Mouse (Mus musculus): ENCODE results near the gene Camkk2. TPM values are rescaled to one million over a fixed set of nuclear protein-coding genes. Genes with fewer than 3 reads are reported as not detected.

The Camkk2 gene
- polyA plus RNA-seq, 1 experiment from 2014 or later, result 28.8 TPM

DNA sequence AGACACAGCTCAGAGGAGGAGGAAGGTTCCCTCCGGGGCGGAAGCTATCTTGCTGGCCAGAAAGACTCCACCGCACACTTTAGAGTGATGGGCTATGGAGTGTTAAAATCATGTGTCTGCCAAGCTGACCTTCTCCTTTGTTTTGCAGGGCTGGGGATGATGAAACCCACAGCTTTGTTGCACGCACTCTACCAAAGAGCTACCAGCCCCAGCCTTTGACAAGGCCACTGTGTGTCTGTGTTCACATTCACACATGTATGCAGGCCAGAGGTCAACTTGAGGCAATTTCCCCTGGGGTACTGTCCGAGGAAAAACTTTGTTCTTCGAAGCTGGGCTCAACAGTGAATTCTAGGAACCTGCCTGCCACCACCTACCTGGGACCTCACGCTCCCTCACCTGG, 43.4 kb downstream of the Camkk2 start:
- Histone ChIP-seq H3K27me3 (ENCODE audit: control insufficient read depth, insufficient read depth, low read length) (no peaks in the 10 kb centered on the region), H3K27ac (ENCODE audit: low read depth, low read length) (no peak overlapping the region), H3K9me3 (ENCODE audit: control insufficient read depth, low read length) (no peaks in the 10 kb centered on the region), H3K4me2 (replicated peaks; ENCODE audit: low read depth, low read length) (no peak overlapping the region), H3K4me3 (ENCODE audit: low read depth, low read length) (no peak overlapping the region), H3K4me1 (replicated peaks; ENCODE audit: control insufficient read depth, insufficient read depth, low read length) (no peaks in the 10 kb centered on the region), H3K36me3 (ENCODE audit: control insufficient read depth, insufficient read depth, low read length) (no peaks in the 10 kb centered on the region), H3K9ac (ENCODE audit: low read depth, low read length) (no peak overlapping the region)
- WGBS, result 80% methylated on average over 7 of the region's 7 CpGs
- ATAC-seq (ENCODE audit: low FRiP score) (no peak), DNase-seq (ENCODE audit: low spot score) (no peak)

DNA sequence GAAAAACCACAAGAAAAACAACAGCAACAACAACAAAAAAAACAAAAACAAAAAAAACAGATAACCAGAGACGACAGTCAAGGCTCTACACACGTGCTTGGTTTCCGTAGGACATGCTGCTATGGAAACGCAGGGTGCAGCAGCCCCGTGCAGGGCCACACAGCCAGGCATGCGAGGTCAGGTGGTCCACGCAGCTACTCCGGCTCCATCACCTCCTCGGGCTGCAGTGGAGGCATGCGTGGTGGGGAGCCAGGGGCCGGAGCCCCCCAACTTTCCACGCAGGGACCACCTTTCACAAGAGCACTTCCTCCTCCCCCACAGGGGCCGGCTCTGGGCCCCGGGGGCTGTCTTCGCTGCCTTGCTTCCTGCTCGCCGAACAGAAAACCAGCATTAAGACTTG, 45.3 kb downstream of the Camkk2 start:
- H3K4me1 ChIP-seq (replicated peaks; ENCODE audit: control insufficient read depth, insufficient read depth, low read length), result no peaks in the 10 kb centered on the region
- DNase-seq (ENCODE audit: low spot score) (no peak), ATAC-seq (ENCODE audit: low FRiP score) (no peak)
- H3K9ac ChIP-seq (ENCODE audit: low read depth, low read length), result no peak overlapping the region
- H3K27ac ChIP-seq (ENCODE audit: low read depth, low read length), result no peak overlapping the region
- H3K36me3 ChIP-seq (ENCODE audit: control insufficient read depth, insufficient read depth, low read length), result no peaks in the 10 kb centered on the region
- no peaks in the 10 kb centered on the region for H3K27me3 ChIP-seq (ENCODE audit: control insufficient read depth, insufficient read depth, low read length)
- H3K4me3 ChIP-seq (ENCODE audit: low read depth, low read length), result no peak overlapping the region
- no peak overlapping the region for H3K4me2 ChIP-seq (replicated peaks; ENCODE audit: low read depth, low read length)
- H3K9me3 ChIP-seq (ENCODE audit: control insufficient read depth, low read length), result no peaks in the 10 kb centered on the region
- 67% methylated on average over 16 of the region's 17 CpGs for WGBS

DNA sequence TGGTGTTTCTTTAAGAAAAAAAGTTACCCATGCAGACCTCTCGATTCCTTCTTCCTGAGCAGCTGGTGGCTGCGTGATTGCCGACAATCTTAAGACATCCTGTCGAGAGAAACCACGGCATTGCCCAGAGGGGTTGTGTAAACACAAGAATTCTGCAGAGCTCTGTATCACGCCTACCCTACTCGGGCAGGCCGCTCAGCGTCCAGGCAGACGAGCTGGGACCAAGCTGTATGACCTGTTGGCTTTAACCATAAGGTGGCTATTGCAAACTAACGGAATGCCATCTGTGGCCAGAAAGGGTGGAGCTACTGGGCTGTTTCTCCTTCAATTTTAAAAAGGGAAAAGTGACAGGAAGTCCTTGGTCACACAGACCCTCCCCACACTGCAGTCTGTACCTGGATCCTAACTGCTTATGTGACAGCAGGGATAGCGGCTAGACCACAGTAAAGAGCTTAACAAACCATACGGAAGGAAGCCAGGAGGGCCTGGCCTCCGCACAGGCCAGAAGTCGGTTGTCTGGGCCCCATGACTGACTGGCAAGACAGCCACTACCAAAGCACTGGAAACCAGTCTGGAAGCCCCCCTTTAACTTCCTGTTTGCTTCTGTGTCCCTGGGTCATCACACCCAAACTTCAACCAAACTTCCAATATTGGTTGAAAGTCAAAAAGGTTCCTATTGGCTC, 47.1 kb downstream of the Camkk2 start:
- WGBS, result 66% methylated on average over 15 of the region's 15 CpGs
- no peak overlapping the region for H3K4me3 ChIP-seq (ENCODE audit: low read depth, low read length)
- H3K4me1 ChIP-seq (replicated peaks; ENCODE audit: control insufficient read depth, insufficient read depth, low read length), result no peaks in the 10 kb centered on the region
- ATAC-seq (ENCODE audit: low FRiP score), result no peak
- no peaks in the 10 kb centered on the region for H3K27me3 ChIP-seq (ENCODE audit: control insufficient read depth, insufficient read depth, low read length)
- no peak overlapping the region for H3K9ac ChIP-seq (ENCODE audit: low read depth, low read length)
- no peaks in the 10 kb centered on the region for H3K9me3 ChIP-seq (ENCODE audit: control insufficient read depth, low read length)
- peak; percentile 20 for DNase-seq (ENCODE audit: low spot score)
- H3K4me2 ChIP-seq (replicated peaks; ENCODE audit: low read depth, low read length), result no peak overlapping the region
- H3K36me3 ChIP-seq (ENCODE audit: control insufficient read depth, insufficient read depth, low read length), result no peaks in the 10 kb centered on the region
- no peak overlapping the region for H3K27ac ChIP-seq (ENCODE audit: low read depth, low read length)

DNA sequence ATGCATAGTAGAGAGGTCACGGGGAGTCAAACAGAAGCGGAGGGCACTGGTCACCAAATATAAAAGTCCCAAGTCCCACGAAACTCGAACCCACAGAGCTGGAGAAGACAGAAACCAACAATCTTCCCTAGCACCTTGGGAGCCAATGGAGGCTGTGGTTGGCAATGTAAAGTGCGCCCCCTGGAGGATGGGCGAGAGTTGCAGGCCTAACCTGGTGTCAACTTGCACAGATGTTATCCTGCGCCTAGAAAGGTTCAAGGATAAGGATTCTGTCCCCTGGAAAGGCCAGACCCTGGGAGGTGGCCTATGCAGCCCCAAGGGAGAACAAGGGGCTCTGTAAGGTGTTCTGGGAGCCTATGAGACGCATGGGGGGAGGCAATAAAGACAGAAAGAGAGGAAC, 47.9 kb downstream of the Camkk2 start:
- H3K4me3 ChIP-seq (ENCODE audit: low read depth, low read length), result no peak overlapping the region
- ATAC-seq (ENCODE audit: low FRiP score) (no peak), DNase-seq (ENCODE audit: low spot score) (peak; percentile 68)
- no peak overlapping the region for H3K4me2 ChIP-seq (replicated peaks; ENCODE audit: low read depth, low read length)
- H3K36me3 ChIP-seq (ENCODE audit: control insufficient read depth, insufficient read depth, low read length), result no peaks in the 10 kb centered on the region
- no peak overlapping the region for H3K9ac ChIP-seq (ENCODE audit: low read depth, low read length)
- no peaks in the 10 kb centered on the region for H3K4me1 ChIP-seq (replicated peaks; ENCODE audit: control insufficient read depth, insufficient read depth, low read length)
- H3K9me3 ChIP-seq (ENCODE audit: control insufficient read depth, low read length), result no peaks in the 10 kb centered on the region
- H3K27ac ChIP-seq (ENCODE audit: low read depth, low read length), result no peak overlapping the region
- 71% methylated on average over 8 of the region's 8 CpGs for WGBS
- no peaks in the 10 kb centered on the region for H3K27me3 ChIP-seq (ENCODE audit: control insufficient read depth, insufficient read depth, low read length)

DNA sequence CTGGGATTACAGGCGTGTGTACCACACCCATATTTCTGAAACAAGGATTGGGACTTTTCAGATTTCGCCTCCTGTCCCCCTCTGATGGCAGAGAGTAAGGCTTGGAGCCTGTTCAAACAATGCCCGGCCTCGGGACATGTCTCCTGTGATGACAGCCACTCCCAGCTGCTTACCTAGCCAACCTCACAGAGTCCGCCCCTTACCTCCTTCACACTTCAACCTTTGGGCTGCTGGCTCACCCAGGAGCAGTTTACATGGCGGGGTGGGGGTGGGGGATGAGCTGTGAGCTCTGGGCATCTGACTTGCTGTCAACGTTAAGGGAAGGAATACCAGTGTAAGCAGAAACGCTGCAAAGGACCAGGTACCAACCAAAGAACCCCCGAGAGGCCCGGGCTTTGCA, 48.4 kb downstream of the Camkk2 start:
- no peak overlapping the region for H3K9ac ChIP-seq (ENCODE audit: low read depth, low read length)
- WGBS, result 91% methylated on average over 10 of the region's 10 CpGs
- no peaks in the 10 kb centered on the region for H3K9me3 ChIP-seq (ENCODE audit: control insufficient read depth, low read length)
- no peak overlapping the region for H3K4me3 ChIP-seq (ENCODE audit: low read depth, low read length)
- no peaks in the 10 kb centered on the region for H3K27me3 ChIP-seq (ENCODE audit: control insufficient read depth, insufficient read depth, low read length)
- ATAC-seq (ENCODE audit: low FRiP score), result no peak
- no peak overlapping the region for H3K4me2 ChIP-seq (replicated peaks; ENCODE audit: low read depth, low read length)
- no peaks in the 10 kb centered on the region for H3K36me3 ChIP-seq (ENCODE audit: control insufficient read depth, insufficient read depth, low read length)
- H3K4me1 ChIP-seq (replicated peaks; ENCODE audit: control insufficient read depth, insufficient read depth, low read length), result no peaks in the 10 kb centered on the region
- H3K27ac ChIP-seq (ENCODE audit: low read depth, low read length), result no peak overlapping the region
- DNase-seq (ENCODE audit: low spot score), result no peak

DNA sequence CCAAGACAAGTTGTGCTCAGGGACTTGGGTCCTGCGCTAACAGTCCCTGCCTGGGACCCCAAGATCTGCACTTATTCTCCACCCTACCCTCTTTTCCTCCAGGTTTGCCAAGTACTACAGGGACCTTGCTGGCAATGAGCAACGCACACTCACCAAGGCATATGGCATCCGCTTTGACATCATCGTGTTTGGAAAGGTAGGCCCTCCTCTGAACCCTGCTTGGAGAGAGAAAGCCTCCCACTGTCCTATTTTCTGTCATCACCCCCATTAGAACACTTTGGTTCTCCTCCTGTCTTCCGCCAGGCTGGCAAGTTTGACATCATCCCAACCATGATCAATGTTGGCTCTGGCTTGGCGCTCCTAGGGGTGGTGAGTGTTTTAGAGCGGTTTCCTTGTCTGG, 52.1 kb downstream of the Camkk2 start:
- H3K27me3 ChIP-seq (ENCODE audit: control insufficient read depth, insufficient read depth, low read length), result no peaks in the 10 kb centered on the region
- no peaks in the 10 kb centered on the region for H3K36me3 ChIP-seq (ENCODE audit: control insufficient read depth, insufficient read depth, low read length)
- WGBS, result 93% methylated on average over 7 of the region's 7 CpGs
- H3K4me3 ChIP-seq (ENCODE audit: low read depth, low read length), result no peak overlapping the region
- H3K27ac ChIP-seq (ENCODE audit: low read depth, low read length), result no peak overlapping the region
- H3K9me3 ChIP-seq (ENCODE audit: control insufficient read depth, low read length), result no peaks in the 10 kb centered on the region
- no peak overlapping the region for H3K4me2 ChIP-seq (replicated peaks; ENCODE audit: low read depth, low read length)
- no peak for DNase-seq (ENCODE audit: low spot score)
- H3K4me1 ChIP-seq (replicated peaks; ENCODE audit: control insufficient read depth, insufficient read depth, low read length), result no peaks in the 10 kb centered on the region
- H3K9ac ChIP-seq (ENCODE audit: low read depth, low read length), result no peak overlapping the region
- no peak for ATAC-seq (ENCODE audit: low FRiP score)

DNA sequence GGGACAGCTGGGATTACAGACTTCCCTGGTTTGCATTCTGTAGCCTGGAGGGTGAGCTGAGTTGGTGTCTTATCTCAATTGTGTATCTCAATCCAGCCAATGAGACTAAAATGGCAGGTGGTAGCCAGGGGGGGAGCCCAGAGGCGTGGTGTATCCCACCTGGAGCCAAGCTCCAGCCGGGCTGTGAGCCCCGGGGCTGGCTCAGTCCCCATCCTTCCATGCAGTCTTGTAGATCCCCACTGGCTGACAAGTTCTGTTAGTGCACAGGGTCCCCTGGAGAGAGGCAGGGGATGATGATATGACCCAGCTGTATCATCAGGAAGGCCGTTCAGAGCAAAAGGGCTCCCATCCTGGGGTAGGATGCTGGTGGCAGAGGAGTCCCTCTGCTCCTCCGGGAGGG, 52.6 kb downstream of the Camkk2 start:
- H3K4me2 ChIP-seq (replicated peaks; ENCODE audit: low read depth, low read length), result no peak overlapping the region
- WGBS, result 80% methylated on average over 5 of the region's 5 CpGs
- H3K9me3 ChIP-seq (ENCODE audit: control insufficient read depth, low read length), result no peaks in the 10 kb centered on the region
- H3K4me1 ChIP-seq (replicated peaks; ENCODE audit: control insufficient read depth, insufficient read depth, low read length), result no peaks in the 10 kb centered on the region
- H3K27ac ChIP-seq (ENCODE audit: low read depth, low read length), result no peak overlapping the region
- H3K9ac ChIP-seq (ENCODE audit: low read depth, low read length), result no peak overlapping the region
- H3K4me3 ChIP-seq (ENCODE audit: low read depth, low read length), result no peak overlapping the region
- DNase-seq (ENCODE audit: low spot score) (no peak), ATAC-seq (ENCODE audit: low FRiP score) (no peak)
- no peaks in the 10 kb centered on the region for H3K27me3 ChIP-seq (ENCODE audit: control insufficient read depth, insufficient read depth, low read length)
- H3K36me3 ChIP-seq (ENCODE audit: control insufficient read depth, insufficient read depth, low read length), result no peaks in the 10 kb centered on the region

DNA sequence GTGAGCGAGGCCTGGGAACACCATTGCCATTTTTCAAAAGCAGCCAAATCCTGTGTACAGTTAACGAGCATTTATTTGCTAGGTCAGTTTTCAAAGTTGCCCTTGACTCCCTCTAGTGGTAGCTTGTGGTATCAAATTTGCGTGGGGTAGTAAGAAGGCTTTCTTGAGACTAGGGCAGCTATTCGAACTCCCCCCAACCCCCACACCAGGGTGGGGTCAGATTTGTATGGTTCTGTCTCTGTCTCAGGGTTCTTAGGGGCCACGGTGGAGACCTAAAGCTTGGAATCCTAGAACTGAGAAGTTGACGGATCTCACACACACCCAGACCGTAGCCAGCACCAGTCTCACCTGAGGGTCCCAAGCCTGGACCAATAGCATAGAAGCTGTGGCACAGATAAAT, 53.1 kb downstream of the Camkk2 start:
- Histone ChIP-seq H3K9me3 (ENCODE audit: control insufficient read depth, low read length) (no peaks in the 10 kb centered on the region), H3K27me3 (ENCODE audit: control insufficient read depth, insufficient read depth, low read length) (no peaks in the 10 kb centered on the region), H3K9ac (ENCODE audit: low read depth, low read length) (no peak overlapping the region), H3K36me3 (ENCODE audit: control insufficient read depth, insufficient read depth, low read length) (no peaks in the 10 kb centered on the region), H3K4me1 (replicated peaks; ENCODE audit: control insufficient read depth, insufficient read depth, low read length) (no peaks in the 10 kb centered on the region), H3K4me2 (replicated peaks; ENCODE audit: low read depth, low read length) (no peak overlapping the region), H3K4me3 (ENCODE audit: low read depth, low read length) (no peak overlapping the region), H3K27ac (ENCODE audit: low read depth, low read length) (no peak overlapping the region)
- DNase-seq (ENCODE audit: low spot score) (peak; percentile 89), ATAC-seq (ENCODE audit: low FRiP score) (0 out of 2 replicates have a peak, but pooled peaks have one; percentile 30)
- 22% methylated on average over 7 of the region's 7 CpGs for WGBS

DNA sequence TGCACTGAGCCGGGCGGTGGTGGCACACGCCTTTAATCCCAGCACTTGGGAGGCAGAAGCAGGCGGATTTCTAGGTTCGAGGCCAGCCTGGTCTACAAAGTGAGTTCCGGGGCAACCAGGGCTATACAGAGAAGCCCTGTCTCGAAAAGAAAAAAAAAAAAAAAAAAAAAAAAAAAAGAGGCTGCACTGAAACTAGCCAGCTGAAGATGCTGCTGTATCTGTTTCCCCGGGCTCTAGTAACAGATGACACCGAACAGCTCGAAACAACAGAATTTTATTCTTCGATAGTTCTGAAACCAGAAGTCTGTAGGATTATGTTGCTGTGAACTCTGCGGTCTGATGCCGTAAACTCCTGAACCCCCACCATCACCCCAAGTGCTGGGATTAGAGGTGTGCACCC, 53.8 kb downstream of the Camkk2 start:
- 93% methylated on average over 13 of the region's 13 CpGs for WGBS
- ATAC-seq (ENCODE audit: low FRiP score) (no peak), DNase-seq (ENCODE audit: low spot score) (no peak)
- Histone ChIP-seq H3K9me3 (ENCODE audit: control insufficient read depth, low read length) (no peaks in the 10 kb centered on the region), H3K27me3 (ENCODE audit: control insufficient read depth, insufficient read depth, low read length) (no peaks in the 10 kb centered on the region), H3K4me1 (replicated peaks; ENCODE audit: control insufficient read depth, insufficient read depth, low read length) (no peaks in the 10 kb centered on the region), H3K27ac (ENCODE audit: low read depth, low read length) (no peak overlapping the region), H3K4me2 (replicated peaks; ENCODE audit: low read depth, low read length) (no peak overlapping the region), H3K36me3 (ENCODE audit: control insufficient read depth, insufficient read depth, low read length) (no peaks in the 10 kb centered on the region), H3K4me3 (ENCODE audit: low read depth, low read length) (no peak overlapping the region), H3K9ac (ENCODE audit: low read depth, low read length) (no peak overlapping the region)

All from hindbrain, embryonic 11.5 days (tissue).